Mouse (Mus musculus) liver, embryonic 16.5 days (tissue): ENCODE measurements around the gene Atp5b. TPM values are rescaled to one million over a fixed set of nuclear protein-coding genes. Genes with fewer than 3 reads are reported as not detected.
A peak's percentile ranks its signal among the peaks of the same experiment; 100 is the strongest.
"Not testable (repeated sequence)": the region's sequence is repeated elsewhere in the genome, so short reads cannot be mapped to it uniquely, and the experiment has no call there.

Source experiments
- ATAC-seq: fragments of 200-750 bp; cut with Nextera tagmentation; 2 replicates; pipeline ENCODE4 v1.8.0; 2017; ENCODE audit warnings: low read depth, mild to moderate bottlenecking, moderate number of reproducible peaks, moderate library complexity
- H3K27ac ChIP-seq: fragments of 300-500 bp; sonication (generic); 2 replicates; pipeline ENCODE4 v1.5.1; 2014; ENCODE audit warnings: mild to moderate bottlenecking, low read length
- H3K27me3 ChIP-seq: fragments of 300-500 bp; sonication (generic); 2 replicates; pipeline ENCODE4 v1.6.1; 2014; ENCODE audit warnings: low read depth, low read length, mixed read lengths; ENCODE audit not compliant: control insufficient read depth, insufficient read depth
- H3K36me3 ChIP-seq: fragments of 300-500 bp; sonication (generic); 2 replicates; pipeline ENCODE4 v1.6.1; 2014; ENCODE audit warnings: mild to moderate bottlenecking; ENCODE audit not compliant: control insufficient read depth, insufficient read depth
- H3K4me1 ChIP-seq: fragments of 300-500 bp; sonication (generic); 2 replicates; pipeline ENCODE4 v1.6.1; 2014; ENCODE audit warnings: low read depth, low read length, mixed read lengths; ENCODE audit not compliant: control insufficient read depth
- H3K4me2 ChIP-seq: fragments of 300-500 bp; sonication (generic); 2 replicates; pipeline ENCODE4 v1.6.1; 2014; ENCODE audit warnings: low read depth, low read length, mixed read lengths
- H3K4me3 ChIP-seq: fragments of 300-500 bp; sonication (generic); 2 replicates; pipeline ENCODE4 v1.5.1; 2014; ENCODE audit warnings: low read depth, mild to moderate bottlenecking, low read length
- H3K9ac ChIP-seq: fragments of 300-500 bp; sonication (generic); 2 replicates; pipeline ENCODE4 v1.6.1; 2014; ENCODE audit warnings: low read depth, low read length
- H3K9me3 ChIP-seq: fragments of 300-500 bp; sonication (generic); replicated peaks from 2 replicates; pipeline ENCODE4 v1.6.1; 2016; ENCODE audit warnings: low read length; ENCODE audit not compliant: control insufficient read depth
- WGBS: fragments of 180-500 bp; shearing (Covaris S2); extraction: QIAGEN DNeasy Blood & Tissue Kit; methylation state at CpG from one replicate; pipeline ENCODE4 v1.1.7; 2014; ENCODE audit not compliant: insufficient replicate concordance; 5-methylcytosine and 5-hydroxymethylcytosine counted together
- polyA plus RNA-seq: library from polyadenylated mRNA; unstranded; fragments of >200 nt; fragmentation: Nextera tagmentation; extraction: Ambion mirVana; gene quantifications from 2 replicates; pipeline ENCODE4 v1.2.1, GENCODE M21; 2015

The Atp5b gene
- polyA plus RNA-seq, 1 experiment from 2014 or later: 1,845 TPM

DNA sequence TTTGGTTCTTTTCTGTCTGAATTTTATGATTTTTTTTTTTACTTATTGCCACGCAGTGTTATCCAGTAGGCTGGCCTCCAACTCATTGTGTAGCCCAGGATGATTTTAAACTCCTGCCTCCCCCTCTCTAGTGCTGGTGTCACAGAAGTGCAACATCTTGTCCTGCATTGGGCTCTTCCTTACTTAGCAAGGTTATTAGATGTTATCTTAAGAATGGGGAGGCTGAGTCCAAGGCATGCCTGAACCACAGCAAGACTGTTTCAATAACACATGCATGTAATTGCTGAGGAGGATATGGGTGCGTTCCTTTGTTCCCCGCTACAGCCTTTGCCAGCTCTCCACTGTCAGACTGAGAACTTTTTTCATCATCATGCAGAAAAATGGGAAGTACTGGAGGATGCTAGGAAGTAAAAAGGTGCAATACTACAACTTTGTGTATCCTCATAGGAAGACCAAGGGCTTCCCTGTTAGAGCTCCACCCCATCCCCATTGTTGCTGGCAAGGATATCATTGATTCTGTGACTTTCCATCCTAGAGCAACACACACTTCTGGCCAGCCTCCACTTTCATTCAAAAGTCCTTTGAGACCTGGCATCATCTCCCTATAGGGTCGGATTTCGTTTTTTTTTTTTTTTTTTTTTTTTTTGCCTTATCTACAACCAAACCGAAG is 1.1 kb upstream of the Atp5b start:
- Histone ChIP-seq H3K27ac (peak overlapping the region; percentile 75), H3K4me3 (peak overlapping the region; percentile 73), H3K36me3 (peaks cover 23% of the 10 kb centered on the region), H3K9me3 (no peaks in the 10 kb centered on the region), H3K27me3 (no peaks in the 10 kb centered on the region), H3K4me1 (peaks cover 24% of the 10 kb centered on the region), H3K4me2 (peak overlapping the region; percentile 94), H3K9ac (peak overlapping the region; percentile 79)
- 33% methylated on average over 6 of the region's 6 CpGs for WGBS
- ATAC-seq: no peak

DNA sequence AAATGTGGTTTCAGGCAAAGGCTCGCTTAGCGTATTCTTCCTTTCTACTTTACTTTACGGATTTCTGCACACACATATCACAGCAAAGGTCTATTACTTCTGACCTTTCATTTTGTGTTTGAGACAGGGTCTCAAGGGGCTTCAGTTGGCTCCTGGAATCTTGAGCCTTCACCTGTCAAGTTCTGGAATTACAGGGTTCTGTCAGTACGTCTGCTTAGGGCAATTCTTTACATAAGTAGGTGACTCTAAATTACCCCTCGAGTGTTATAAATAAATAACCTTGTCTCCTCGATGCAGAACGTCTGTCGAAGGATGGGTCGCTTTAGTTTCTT is 630 bp upstream of the Atp5b start:
- H3K36me3 ChIP-seq: peaks cover 27% of the 10 kb centered on the region
- 1% methylated on average over 9 of the region's 9 CpGs for WGBS
- no peaks in the 10 kb centered on the region for H3K27me3 ChIP-seq
- H3K9me3 ChIP-seq: no peaks in the 10 kb centered on the region
- H3K4me1 ChIP-seq: peaks cover 24% of the 10 kb centered on the region
- peak overlapping the region; percentile 94 for H3K4me2 ChIP-seq
- peak overlapping the region; percentile 79 for H3K9ac ChIP-seq
- H3K27ac ChIP-seq: peak overlapping the region; percentile 75
- H3K4me3 ChIP-seq: peak overlapping the region; percentile 73
- no peak for ATAC-seq

DNA sequence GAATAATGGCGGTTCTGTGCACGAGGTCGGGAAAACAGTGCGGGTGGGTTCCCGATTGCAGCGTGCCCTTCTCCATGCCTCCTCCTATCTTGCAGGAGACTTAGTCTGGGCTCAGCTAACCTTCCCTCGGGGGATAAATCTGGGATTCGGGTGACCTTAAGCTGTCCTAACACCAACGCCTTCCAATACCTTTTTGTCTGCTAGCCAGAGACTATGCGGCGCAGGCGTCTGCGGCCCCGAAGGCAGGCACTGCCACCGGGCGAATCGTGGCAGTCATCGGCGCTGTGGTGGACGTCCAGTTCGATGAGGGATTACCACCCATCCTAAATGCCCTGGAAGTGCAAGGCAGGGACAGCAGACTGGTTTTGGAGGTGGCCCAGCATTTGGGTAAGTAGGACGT is 615 bp downstream of the Atp5b start:
- Histone ChIP-seq H3K4me2 (peak overlapping the region; percentile 83), H3K27me3 (no peaks in the 10 kb centered on the region), H3K9ac (peak overlapping the region; percentile 93), H3K9me3 (no peaks in the 10 kb centered on the region), H3K4me1 (peaks cover 24% of the 10 kb centered on the region), H3K36me3 (peaks cover 39% of the 10 kb centered on the region), H3K27ac (peak overlapping the region; percentile 86), H3K4me3 (peak overlapping the region; percentile 92)
- no peak; the same call in 1 of the 2 replicates for ATAC-seq
- WGBS: 0% methylated on average over 22 of the region's 22 CpGs

DNA sequence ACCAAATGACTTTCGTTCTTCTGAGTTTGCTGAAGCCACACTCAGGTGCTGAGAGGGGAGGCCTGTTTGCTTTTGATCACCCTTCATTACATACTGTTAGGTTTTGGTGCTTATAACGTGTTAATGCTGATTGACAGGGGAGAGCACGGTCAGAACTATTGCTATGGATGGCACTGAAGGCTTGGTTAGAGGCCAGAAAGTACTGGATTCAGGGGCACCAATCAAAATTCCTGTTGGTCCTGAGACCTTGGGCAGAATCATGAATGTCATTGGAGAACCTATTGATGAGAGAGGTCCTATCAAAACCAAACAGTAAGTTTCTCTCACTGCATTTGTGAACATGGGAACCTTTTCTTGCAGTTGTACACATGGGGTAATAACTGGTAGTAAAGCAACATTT is 1.1 kb downstream of the Atp5b start:
- ATAC-seq: no peak
- Histone ChIP-seq H3K36me3 (peaks cover 44% of the 10 kb centered on the region), H3K4me1 (peaks cover 24% of the 10 kb centered on the region), H3K27ac (peak overlapping the region; percentile 86), H3K9ac (peak overlapping the region; percentile 93), H3K4me3 (peak overlapping the region; percentile 92), H3K4me2 (peak overlapping the region; percentile 83), H3K9me3 (no peaks in the 10 kb centered on the region), H3K27me3 (no peaks in the 10 kb centered on the region)
- 0% methylated on average over 3 of the region's 3 CpGs for WGBS

DNA sequence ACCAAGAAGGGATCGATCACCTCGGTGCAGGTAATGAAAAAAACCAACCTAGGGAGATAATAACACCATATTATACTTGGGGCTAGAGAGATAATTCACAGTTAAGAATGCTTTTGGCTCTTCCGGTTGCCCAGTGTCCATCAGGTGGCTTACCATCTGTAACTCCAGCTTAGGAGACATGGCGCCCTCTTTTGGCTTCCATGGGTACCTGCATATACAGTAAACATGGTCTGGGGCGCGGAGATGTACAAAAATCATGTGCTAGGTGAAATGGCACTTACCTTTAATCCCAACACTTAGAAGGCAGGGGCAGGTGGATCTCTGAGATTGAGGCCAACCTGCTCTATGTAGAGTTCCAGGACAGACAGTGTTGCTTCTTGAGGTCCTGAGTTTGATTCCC is 3.3 kb downstream of the Atp5b start:
- Histone ChIP-seq H3K36me3 (peaks cover 56% of the 10 kb centered on the region), H3K9me3 (no peaks in the 10 kb centered on the region), H3K9ac (no peak overlapping the region), H3K4me3 (no peak overlapping the region), H3K27me3 (no peaks in the 10 kb centered on the region), H3K4me1 (peaks cover 36% of the 10 kb centered on the region), H3K27ac (no peak overlapping the region), H3K4me2 (no peak overlapping the region)
- WGBS: 72% methylated on average over 6 of the region's 6 CpGs
- no peak for ATAC-seq

DNA sequence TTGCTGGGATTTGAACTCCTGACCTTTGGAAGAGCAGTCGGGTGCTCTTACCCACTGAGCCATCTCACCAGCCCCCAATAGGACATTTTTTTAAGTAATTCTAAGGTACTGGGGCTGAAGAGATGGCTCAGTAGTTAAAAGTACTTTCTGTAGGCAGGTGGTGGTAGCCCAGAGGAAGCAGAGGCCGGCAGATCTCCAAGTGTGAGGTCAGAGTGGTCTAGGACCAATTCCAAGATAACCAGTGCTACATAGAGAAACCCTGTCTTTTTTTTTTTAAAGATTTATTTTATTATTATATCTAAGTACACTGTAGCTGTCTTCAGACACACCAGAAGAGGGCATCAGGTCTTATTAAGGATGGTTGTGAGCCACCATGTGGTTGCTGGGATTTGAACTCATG is 4.1 kb downstream of the Atp5b start:
- WGBS: 72% methylated on average over 2 of the region's 2 CpGs
- H3K9ac ChIP-seq, H3K9me3 ChIP-seq, H3K4me2 ChIP-seq, H3K27ac ChIP-seq, H3K4me3 ChIP-seq, ATAC-seq, H3K27me3 ChIP-seq: not testable (repeated sequence)
- peaks cover 37% of the 10 kb centered on the region for H3K4me1 ChIP-seq
- peaks cover 56% of the 10 kb centered on the region for H3K36me3 ChIP-seq

DNA sequence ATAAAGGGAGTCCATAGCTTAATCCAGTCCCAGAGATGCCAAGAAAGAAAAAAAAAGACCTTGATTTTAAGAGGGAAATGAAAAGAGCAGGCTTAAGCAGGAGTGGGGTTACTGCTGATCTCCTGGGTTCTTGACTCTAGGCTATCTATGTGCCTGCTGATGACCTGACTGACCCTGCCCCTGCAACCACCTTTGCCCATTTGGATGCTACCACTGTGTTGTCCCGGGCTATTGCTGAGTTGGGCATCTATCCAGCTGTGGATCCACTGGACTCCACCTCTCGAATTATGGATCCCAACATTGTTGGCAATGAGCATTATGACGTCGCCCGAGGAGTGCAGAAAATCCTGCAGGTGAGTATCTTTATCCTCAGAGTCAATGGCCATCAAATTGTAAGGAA is 5.1 kb downstream of the Atp5b start:
- Histone ChIP-seq H3K4me1 (peaks cover 34% of the 10 kb centered on the region), H3K36me3 (peaks cover 56% of the 10 kb centered on the region), H3K4me2 (no peak overlapping the region), H3K27me3 (no peaks in the 10 kb centered on the region), H3K27ac (no peak overlapping the region), H3K9me3 (no peaks in the 10 kb centered on the region), H3K9ac (no peak overlapping the region), H3K4me3 (no peak overlapping the region)
- WGBS: 84% methylated on average over 5 of the region's 5 CpGs
- no peak for ATAC-seq

DNA sequence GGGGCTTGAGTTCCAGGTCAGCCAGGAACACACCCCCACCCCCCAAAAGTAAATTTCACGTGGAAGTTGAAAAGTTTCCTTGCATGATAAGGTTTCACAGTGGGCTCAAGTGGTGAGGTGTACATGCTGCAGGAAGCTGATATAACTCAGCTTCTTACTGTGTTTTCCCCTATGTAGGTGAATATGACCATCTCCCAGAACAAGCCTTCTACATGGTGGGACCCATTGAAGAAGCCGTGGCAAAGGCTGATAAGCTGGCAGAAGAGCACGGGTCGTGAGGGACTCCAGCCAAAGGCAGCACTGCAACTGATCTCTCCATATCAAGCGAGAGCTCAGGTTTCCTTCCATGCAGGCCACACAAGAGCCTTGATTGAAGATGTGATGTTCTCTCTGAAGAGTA is 6.8 kb downstream of the Atp5b start:
- H3K9ac ChIP-seq: no peak overlapping the region
- peaks cover 54% of the 10 kb centered on the region for H3K36me3 ChIP-seq
- peaks cover 43% of the 10 kb centered on the region for H3K4me1 ChIP-seq
- ATAC-seq: no peak
- no peak overlapping the region for H3K4me2 ChIP-seq
- H3K9me3 ChIP-seq: no peaks in the 10 kb centered on the region
- WGBS: 14% methylated on average over 5 of the region's 5 CpGs
- H3K27ac ChIP-seq: 0 out of 2 replicates have a peak overlapping the region, but pooled peaks have one; percentile 12
- H3K27me3 ChIP-seq: no peaks in the 10 kb centered on the region
- H3K4me3 ChIP-seq: no peak overlapping the region

DNA sequence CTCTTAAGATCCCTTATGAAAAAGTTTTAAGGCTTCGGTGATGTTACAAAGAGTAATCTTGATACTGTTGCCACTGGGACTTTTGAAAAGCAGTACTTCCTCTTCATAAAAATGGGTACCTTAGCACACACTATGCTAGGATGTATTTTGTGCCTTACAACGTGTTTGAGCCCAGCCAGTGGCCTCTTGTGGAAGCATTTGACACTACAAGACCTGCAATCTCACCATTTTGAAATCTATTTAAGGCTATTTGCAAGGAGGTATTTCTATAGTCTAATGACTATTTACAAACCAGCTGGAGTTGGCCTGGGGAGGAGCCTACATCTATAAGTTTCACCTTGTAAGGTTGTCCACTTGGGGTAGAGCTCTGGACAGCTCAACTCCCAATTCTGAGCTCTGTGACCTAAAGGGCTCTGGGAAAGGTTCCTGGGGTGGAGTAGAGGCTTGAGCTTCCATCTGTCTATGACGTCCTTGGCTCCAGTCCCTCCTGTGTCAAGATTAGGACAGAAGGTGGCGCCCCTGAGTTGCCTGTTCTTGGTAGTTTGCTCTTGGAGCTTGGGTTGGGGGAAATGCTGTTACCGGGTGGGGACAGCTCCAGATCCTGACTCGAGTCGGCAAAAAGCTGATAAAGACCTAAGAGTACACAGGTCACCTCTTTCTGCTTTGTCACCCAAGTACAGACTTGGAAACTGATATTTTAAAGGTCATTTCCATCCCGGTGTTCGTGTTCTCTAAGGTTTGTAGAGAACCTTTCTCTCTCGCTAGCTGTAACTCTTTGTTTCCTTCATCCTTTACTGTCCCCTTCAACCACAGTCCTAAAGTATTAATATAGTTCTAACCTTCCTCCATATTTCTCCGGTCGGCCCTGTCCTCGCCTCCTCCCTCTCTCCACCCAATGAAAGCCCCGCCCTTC is 7.8 kb downstream of the Atp5b start:
- H3K4me1 ChIP-seq: peaks cover 48% of the 10 kb centered on the region
- ATAC-seq: peak; percentile 80

More for the DNA sequence above, 7.8 kb downstream of the Atp5b start:
- H3K9me3 ChIP-seq: no peaks in the 10 kb centered on the region
- peak overlapping the region; percentile 98 for H3K27ac ChIP-seq
- H3K4me3 ChIP-seq: peak overlapping the region; percentile 85
- H3K9ac ChIP-seq: peak overlapping the region; percentile 93
- peak overlapping the region; percentile 82 for H3K4me2 ChIP-seq
- 4% methylated on average over 14 of the region's 14 CpGs for WGBS
- H3K27me3 ChIP-seq: no peaks in the 10 kb centered on the region
- peaks cover 44% of the 10 kb centered on the region for H3K36me3 ChIP-seq
